Mouse (Mus musculus) stomach, postnatal 0 days (tissue): ENCODE measurements around the gene Atp13a4.

Experiments
- CTCF ChIP-seq: IDR thresholded peaks from 2 replicates; pipeline ENCODE4 v1.5.1; 2016; ENCODE audit warnings: antibody characterized with exemption, low read depth, mild to moderate bottlenecking, moderate library complexity
- EP300 ChIP-seq: optimal IDR thresholded peaks from 2 replicates; pipeline ENCODE3; 2016; ENCODE audit warnings: antibody characterized with exemption

DNA sequence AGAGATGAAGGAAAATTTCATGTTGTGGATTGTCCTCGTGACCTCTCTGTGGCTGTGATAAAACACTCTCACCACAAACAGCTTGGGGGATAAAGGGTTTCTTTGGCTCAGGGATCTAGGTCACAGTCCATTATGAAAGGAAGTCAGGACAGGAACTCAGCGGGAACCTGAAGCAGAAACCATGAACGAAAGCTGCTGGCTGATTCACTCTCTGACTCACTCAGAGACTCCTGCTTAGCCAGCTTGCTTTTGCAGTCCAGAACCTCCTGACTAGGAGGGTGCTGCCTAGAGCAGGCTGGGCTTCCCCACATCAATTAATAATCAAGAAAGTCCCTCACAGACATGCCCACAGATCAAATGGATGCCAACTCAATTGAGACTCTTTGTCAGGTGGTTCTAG is 32.2 kb downstream of the Atp13a4 start:
- no peak for TF ChIP-seq CTCF
- TF ChIP-seq EP300, result no peak
